Mouse (Mus musculus): Measurements from ENCODE around the gene Dab1.

GRCm38 (mm10) chr4:104462932-104463780, 844.0 kb downstream of the Dab1 start:
- TF ChIP-seq CTCF (IDR thresholded peaks at IDR 0.05; ENCODE audit: control insufficient read depth, insufficient read depth, insufficient read length) (no peak), USF1 (IDR thresholded peaks at IDR 0.05; ENCODE audit: low read depth) (no peak), CEBPB (IDR thresholded peaks at IDR 0.05; ENCODE audit: low read depth) (no peak), MAX (IDR thresholded peaks at IDR 0.05) (no peak), MYOD1 (IDR thresholded peaks at IDR 0.05; ENCODE audit: control insufficient read depth, insufficient read length, low read depth) (no peak), MYOG (IDR thresholded peaks at IDR 0.05; ENCODE audit: control insufficient read depth, extremely low read depth, insufficient read length) (no peak)
